Mouse (Mus musculus): ENCODE results near the gene Gm43552. TPM values are rescaled to one million over a fixed set of nuclear protein-coding genes. Genes with fewer than 3 reads are reported as not detected.
"Not testable (repeated sequence)": the region's sequence is repeated elsewhere in the genome, so short reads cannot be mapped to it uniquely, and the experiment has no call there.

Gene Gm43552
- polyA plus RNA-seq (2016; fragmentation: Nextera tagmentation; extraction: Ambion mirVana), result not detected in 2 replicates

- Histone ChIP-seq H3K4me1 (peaks cover 13% of the 10 kb centered on the region), H3K4me3 (peak within 1 kb of the TSS; percentile 97), H3K27ac (peak within 1 kb of the TSS; percentile 93), H3K9me3 (replicated peaks) (no peaks in the 10 kb centered on the region), H3K36me3 (no peaks in the 10 kb centered on the region; the same call in 1 of the 2 replicates), H3K27me3 (ENCODE audit: low read depth, poor library complexity, severe bottlenecking) (peaks cover 5% of the 10 kb centered on the region; the same call in 1 of the 2 replicates)
- DNase-seq (ENCODE audit: low spot score), result peak; percentile 92
- under 1% methylated on average over 65 of the region's 69 CpGs for WGBS
These were observed at the start of gene Gm43552 for GRCm38 (mm10) chr5:65492716-65493531. TSS of gene Gm43552 (minus strand) at chr5:65492833.

DNA sequence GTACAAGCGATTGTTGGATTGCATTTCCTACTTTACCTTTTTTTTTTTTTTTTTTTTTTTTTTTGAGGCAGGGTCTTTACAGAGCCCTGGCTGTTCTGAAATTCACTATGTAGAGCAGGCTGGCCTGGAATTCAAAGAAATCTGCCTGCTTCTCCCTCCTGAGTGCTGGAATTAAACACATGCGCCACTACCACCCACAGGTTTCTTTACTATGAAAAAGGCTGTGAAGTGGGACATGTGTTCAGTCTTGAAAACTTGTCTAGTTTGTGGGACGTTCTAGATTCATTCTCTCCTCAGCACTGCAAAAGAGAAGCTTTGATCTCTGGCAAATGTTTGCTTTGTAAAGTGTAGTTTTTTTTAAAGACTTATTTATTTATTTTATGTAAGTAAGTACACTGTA, 49.3 kb upstream of the Gm43552 start:
- WGBS, result 92% methylated on average over 3 of the region's 3 CpGs
- no peaks in the 10 kb centered on the region for H3K27me3 ChIP-seq (ENCODE audit: low read depth, poor library complexity, severe bottlenecking)
- H3K4me3 ChIP-seq, result no peak overlapping the region
- H3K9me3 ChIP-seq (replicated peaks), result no peaks in the 10 kb centered on the region
- H3K36me3 ChIP-seq, result peaks cover 41% of the 10 kb centered on the region
- H3K27ac ChIP-seq, result no peak overlapping the region
- no peak for DNase-seq (ENCODE audit: low spot score)
- H3K4me1 ChIP-seq, result peaks cover 13% of the 10 kb centered on the region

DNA sequence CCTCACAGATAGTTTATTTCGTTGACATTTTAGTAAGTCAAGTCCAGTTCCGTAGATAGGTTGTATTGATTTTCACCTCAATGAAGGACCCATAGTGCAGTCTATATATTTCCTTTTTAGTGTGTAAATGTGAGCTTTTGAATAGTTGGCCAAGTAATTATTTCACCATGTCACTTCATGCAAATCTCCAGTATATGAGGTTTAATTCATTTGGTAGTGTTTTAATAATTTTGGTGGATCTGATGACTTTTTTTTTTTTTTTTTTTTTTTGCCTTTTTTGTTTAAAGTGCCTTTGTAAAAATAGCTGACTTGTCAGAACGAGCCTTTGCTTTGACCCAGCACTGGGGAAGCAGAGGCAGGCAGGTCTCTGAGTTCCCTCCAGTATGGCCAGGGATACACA, 47.2 kb upstream of the Gm43552 start:
- H3K4me3 ChIP-seq, result no peak overlapping the region
- H3K9me3 ChIP-seq (replicated peaks), result no peaks in the 10 kb centered on the region
- no peak overlapping the region for H3K27ac ChIP-seq
- no peaks in the 10 kb centered on the region for H3K27me3 ChIP-seq (ENCODE audit: low read depth, poor library complexity, severe bottlenecking)
- no peak for DNase-seq (ENCODE audit: low spot score)
- 98% methylated on average over 3 of the region's 3 CpGs for WGBS
- peaks cover 31% of the 10 kb centered on the region for H3K36me3 ChIP-seq
- H3K4me1 ChIP-seq, result peaks cover 23% of the 10 kb centered on the region

DNA sequence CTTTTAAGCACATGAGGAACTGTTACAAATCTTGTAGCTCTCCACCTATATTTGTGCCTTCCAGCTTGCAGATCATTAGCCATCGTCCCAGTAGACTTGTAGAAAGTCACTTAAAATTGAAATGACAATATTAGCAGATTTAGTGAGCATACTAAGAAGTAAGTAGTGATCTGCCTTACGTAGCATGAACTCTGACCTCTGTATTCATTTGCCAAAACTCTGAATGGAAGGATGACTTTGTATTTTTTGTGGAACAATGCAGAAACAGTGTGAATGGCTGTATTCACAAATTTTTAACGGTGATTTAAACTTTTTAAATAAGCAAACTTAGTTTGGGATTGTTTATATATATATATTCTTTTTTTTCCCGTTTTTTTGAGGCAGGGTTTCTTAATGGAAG, 46.2 kb upstream of the Gm43552 start:
- Histone ChIP-seq H3K27me3 (ENCODE audit: low read depth, poor library complexity, severe bottlenecking) (no peaks in the 10 kb centered on the region), H3K27ac (no peak overlapping the region), H3K4me3 (peak overlapping the region; percentile 94), H3K36me3 (peaks cover 31% of the 10 kb centered on the region), H3K9me3 (replicated peaks) (no peaks in the 10 kb centered on the region), H3K4me1 (peaks cover 23% of the 10 kb centered on the region)
- DNase-seq (ENCODE audit: low spot score), result no peak
- 64% methylated on average over 4 of the region's 4 CpGs for WGBS

- 2% methylated on average over 4 of the region's 4 CpGs for WGBS
- Histone ChIP-seq H3K27me3 (ENCODE audit: low read depth, poor library complexity, severe bottlenecking) (no peaks in the 10 kb centered on the region), H3K36me3 (peaks cover 28% of the 10 kb centered on the region), H3K4me1 (peaks cover 23% of the 10 kb centered on the region), H3K4me3 (peak overlapping the region; percentile 94), H3K9me3 (replicated peaks) (no peaks in the 10 kb centered on the region), H3K27ac (peak overlapping the region; percentile 99)
- DNase-seq (ENCODE audit: low spot score), result no peak
These were observed 45.5 kb upstream of the Gm43552 start for GRCm38 (mm10) chr5:65538121-65538520.

DNA sequence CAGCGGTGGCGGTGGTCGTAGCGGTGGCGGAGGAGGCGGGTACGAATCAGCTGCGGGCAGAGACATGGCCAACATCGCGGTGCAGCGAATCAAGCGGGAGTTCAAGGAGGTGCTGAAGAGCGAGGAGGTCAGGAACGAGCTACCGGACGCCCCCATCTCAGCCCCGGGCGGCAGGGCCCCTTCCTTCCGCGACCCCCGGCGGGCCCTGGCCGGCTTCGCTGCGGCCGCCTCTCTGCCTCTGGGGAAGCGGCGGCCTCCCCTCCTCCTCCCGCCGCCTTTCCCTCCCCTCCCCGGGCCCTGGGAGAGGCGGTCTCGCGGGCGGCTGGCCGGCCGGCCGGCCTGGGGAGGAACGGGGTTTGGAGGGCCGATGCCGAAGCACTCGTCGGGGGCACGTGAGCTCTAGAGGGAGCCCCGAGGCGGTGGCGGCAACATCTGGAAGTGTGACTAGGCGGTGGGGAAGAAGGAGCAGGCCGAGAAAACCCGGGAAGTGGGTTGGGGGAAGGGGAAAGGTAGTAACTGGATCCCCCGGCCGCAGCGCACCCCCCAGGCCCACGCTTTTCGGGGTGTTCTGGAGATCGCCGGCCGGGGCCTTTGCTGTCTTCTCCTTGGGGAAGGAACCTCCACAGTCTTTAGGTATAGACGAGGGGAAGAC, 44.9 kb upstream of the Gm43552 start:
- DNase-seq (ENCODE audit: low spot score), result peak; percentile 88
- Histone ChIP-seq H3K4me1 (peaks cover 23% of the 10 kb centered on the region), H3K4me3 (peak overlapping the region; percentile 94), H3K27me3 (ENCODE audit: low read depth, poor library complexity, severe bottlenecking) (no peaks in the 10 kb centered on the region), H3K9me3 (replicated peaks) (no peaks in the 10 kb centered on the region), H3K27ac (peak overlapping the region; percentile 99), H3K36me3 (peaks cover 25% of the 10 kb centered on the region)
- under 1% methylated on average over 51 of the region's 59 CpGs for WGBS

- DNase-seq (ENCODE audit: low spot score), result peak; percentile 97
- WGBS, result under 1% methylated on average over 66 of the region's 66 CpGs
These were observed 44.3 kb upstream of the Gm43552 start, which contains the start of the genes Smim14 and Ube2k for GRCm38 (mm10) chr5:65536751-65537419. TSS of gene Smim14 (minus strand) at chr5:65537184. TSS of gene Ube2k (plus strand) at chr5:65537233.

DNA sequence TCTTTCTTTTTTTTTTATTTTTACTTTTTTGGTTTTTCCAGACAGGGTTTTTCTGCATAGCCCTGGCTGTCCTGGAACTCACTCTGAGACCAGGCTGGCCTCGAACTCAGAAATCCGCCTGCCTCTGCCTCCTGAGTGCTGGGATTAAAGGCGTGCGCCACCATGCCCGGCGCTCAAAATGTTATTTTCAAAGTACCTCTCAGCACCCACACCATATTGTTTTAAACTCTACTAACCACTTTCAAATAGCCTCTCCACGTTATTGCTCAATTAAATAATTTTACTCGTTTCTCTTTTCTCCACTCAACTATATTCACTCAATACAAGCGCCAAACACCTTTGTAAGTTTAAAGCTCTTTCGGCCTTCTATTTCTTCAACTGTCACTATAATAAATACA, 43.4 kb upstream of the Gm43552 start:
- not testable (repeated sequence) for H3K27me3 ChIP-seq (ENCODE audit: low read depth, poor library complexity, severe bottlenecking); H3K9me3 ChIP-seq (replicated peaks); DNase-seq (ENCODE audit: low spot score)
- Histone ChIP-seq H3K4me1 (peaks cover 23% of the 10 kb centered on the region), H3K4me3 (peak overlapping the region; percentile 94), H3K36me3 (peaks cover 13% of the 10 kb centered on the region), H3K27ac (peak overlapping the region; percentile 99)
- 89% methylated on average over 10 of the region's 10 CpGs for WGBS

More at GRCm38 (mm10) chr5:65536751-65537419, 44.3 kb upstream of the Gm43552 start, which contains the start of the genes Smim14 and Ube2k:
- H3K9me3 ChIP-seq (replicated peaks), result no peaks in the 10 kb centered on the region
- H3K36me3 ChIP-seq, result peaks cover 18% of the 10 kb centered on the region
- peak within 1 kb of the TSS; percentile 99 for H3K27ac ChIP-seq
- H3K4me3 ChIP-seq, result peak within 1 kb of the TSS; percentile 94
- H3K27me3 ChIP-seq (ENCODE audit: low read depth, poor library complexity, severe bottlenecking), result no peaks in the 10 kb centered on the region
- peaks cover 23% of the 10 kb centered on the region for H3K4me1 ChIP-seq

GRCm38 (mm10) chr5:65535457-65536067, 42.9 kb upstream of the Gm43552 start:
- no peak overlapping the region for H3K4me3 ChIP-seq
- H3K9me3 ChIP-seq (replicated peaks), result no peaks in the 10 kb centered on the region
- H3K27me3 ChIP-seq (ENCODE audit: low read depth, poor library complexity, severe bottlenecking), result no peaks in the 10 kb centered on the region
- 79% methylated on average over 5 of the region's 5 CpGs for WGBS
- peaks cover 23% of the 10 kb centered on the region for H3K4me1 ChIP-seq
- DNase-seq (ENCODE audit: low spot score), result no peak
- H3K27ac ChIP-seq, result no peak overlapping the region
- H3K36me3 ChIP-seq, result peaks cover 11% of the 10 kb centered on the region

GRCm38 (mm10) chr5:65534496-65534895, 41.9 kb upstream of the Gm43552 start:
- Histone ChIP-seq H3K27me3 (ENCODE audit: low read depth, poor library complexity, severe bottlenecking) (no peaks in the 10 kb centered on the region), H3K4me3 (no peak overlapping the region), H3K27ac (no peak overlapping the region), H3K4me1 (peaks cover 21% of the 10 kb centered on the region), H3K9me3 (replicated peaks) (no peaks in the 10 kb centered on the region), H3K36me3 (peaks cover 4% of the 10 kb centered on the region)
- WGBS, result 73% methylated on average over 4 of the region's 4 CpGs
- DNase-seq (ENCODE audit: low spot score), result no peak

DNA sequence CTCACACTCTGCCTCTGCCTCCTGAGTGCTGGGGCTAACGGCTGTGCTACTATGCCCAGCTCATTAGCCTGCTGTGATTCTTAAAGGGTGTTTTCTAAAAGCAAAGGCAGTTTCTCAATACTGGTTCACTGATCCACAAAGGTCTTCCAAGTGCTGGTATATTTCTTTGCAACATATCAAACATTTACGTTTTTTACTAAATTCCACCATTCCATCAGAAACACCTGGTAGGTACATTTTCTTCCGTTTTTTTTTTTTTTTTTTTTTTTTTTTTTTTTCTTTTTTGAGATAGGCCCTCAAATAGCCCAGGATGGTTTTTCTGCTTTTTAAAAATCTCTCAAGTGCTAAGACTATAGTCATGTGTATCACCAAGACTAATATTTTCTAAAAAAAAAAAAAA, 38.6 kb upstream of the Gm43552 start:
- Histone ChIP-seq H3K27me3 (ENCODE audit: low read depth, poor library complexity, severe bottlenecking) (no peaks in the 10 kb centered on the region), H3K4me3 (no peak overlapping the region), H3K9me3 (replicated peaks) (no peaks in the 10 kb centered on the region), H3K27ac (no peak overlapping the region), H3K36me3 (no peaks in the 10 kb centered on the region), H3K4me1 (peaks cover 4% of the 10 kb centered on the region; the same call in 1 of the 2 replicates)
- 85% methylated on average over 3 of the region's 3 CpGs for WGBS
- no peak for DNase-seq (ENCODE audit: low spot score)

- H3K27me3 ChIP-seq (ENCODE audit: low read depth, poor library complexity, severe bottlenecking), result no peaks in the 10 kb centered on the region
- no peak overlapping the region for H3K27ac ChIP-seq
- H3K36me3 ChIP-seq, result no peaks in the 10 kb centered on the region
- WGBS, result 15% methylated on average over 8 of the region's 8 CpGs
- no peak for DNase-seq (ENCODE audit: low spot score)
- no peaks in the 10 kb centered on the region for H3K9me3 ChIP-seq (replicated peaks)
- no peak overlapping the region for H3K4me3 ChIP-seq
- H3K4me1 ChIP-seq, result peaks cover 4% of the 10 kb centered on the region; the same call in 1 of the 2 replicates
These were observed 33.2 kb upstream of the Gm43552 start for GRCm38 (mm10) chr5:65525674-65526443.

Measured in limb, embryonic 10.5 days (tissue).